Mouse (Mus musculus) olfactory bulb, adult 2 months (tissue): ENCODE measurements around the gene Gm28042.

ENCODE experiments used
- CTCF ChIP-seq: fragments of 200-500 bp; IDR thresholded peaks from 2 replicates; pipeline ENCODE4 v1.5.1; 2012; ENCODE audit warnings: low read depth, mild to moderate bottlenecking, low read length, moderate library complexity; ENCODE audit not compliant: insufficient read depth
- POLR2A ChIP-seq: fragments of 200-500 bp; IDR thresholded peaks from 2 replicates; pipeline ENCODE4 v1.6.1; 2012; ENCODE audit warnings: mild to moderate bottlenecking, low read depth, low read length, moderate library complexity; ENCODE audit not compliant: insufficient read depth

GRCm38 (mm10) chr2:120001956-120002355 lies 25.3 kb upstream of the Gm28042 start:
- TF ChIP-seq CTCF (no peak), POLR2A (no peak)
